Mouse (Mus musculus): ENCODE data around the gene Ccdc117. TPM values are rescaled to one million over a fixed set of nuclear protein-coding genes. Genes with fewer than 3 reads are reported as not detected.
"Not testable (repeated sequence)": the region's sequence is repeated elsewhere in the genome, so short reads cannot be mapped to it uniquely, and the experiment has no call there.

Gene Ccdc117
- polyA plus RNA-seq, 1 experiment from 2014 or later = 24.6 TPM

DNA sequence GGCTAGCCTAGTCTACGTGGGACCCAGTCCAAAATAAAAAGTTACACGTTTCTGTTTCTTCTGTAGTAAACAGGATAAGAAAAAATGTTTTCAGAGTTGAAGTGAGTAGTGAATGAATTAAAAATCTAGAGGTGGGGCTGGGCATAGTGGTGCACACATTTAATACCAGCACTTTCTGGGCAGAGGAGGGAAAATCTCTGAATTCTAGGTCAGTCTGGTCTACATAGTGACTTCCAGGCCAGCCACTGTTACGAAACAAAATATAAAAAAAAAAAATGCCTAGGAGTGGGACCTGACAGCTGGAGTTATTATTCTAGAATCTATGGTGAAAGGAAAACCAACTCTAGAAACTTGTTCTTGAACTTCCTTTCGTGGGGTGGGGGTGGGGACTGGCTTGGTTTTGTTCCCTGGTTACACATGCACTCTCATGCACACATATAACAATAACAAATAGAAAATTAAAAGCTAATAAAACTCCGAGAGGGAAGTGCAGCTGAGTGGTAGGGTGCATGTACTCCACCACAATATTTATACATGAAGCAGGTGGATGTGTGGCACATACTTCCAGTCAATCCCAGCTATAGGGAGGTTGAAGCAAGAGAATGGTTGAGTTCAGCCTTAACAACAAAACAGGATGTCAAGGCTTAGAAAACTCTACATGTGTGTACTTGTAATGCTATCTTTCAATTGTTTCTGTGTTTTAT, 647 bp upstream of the Ccdc117 start:
- no peak overlapping the region for H3K27ac ChIP-seq (ENCODE audit: low read depth, low read length)
- no peaks in the 10 kb centered on the region for H3K27me3 ChIP-seq (replicated peaks; ENCODE audit: control insufficient read depth, insufficient read depth, low read length)
- ATAC-seq (replicated peaks; ENCODE audit: low FRiP score) (no peak), DNase-seq (ENCODE audit: low spot score) (no peak)
- H3K9ac ChIP-seq (ENCODE audit: low read depth, low read length) = no peak overlapping the region
- H3K4me1 ChIP-seq (replicated peaks; ENCODE audit: control insufficient read depth, insufficient read depth, low read length) = peaks cover 21% of the 10 kb centered on the region
- WGBS = 42% methylated on average over 5 of the region's 5 CpGs
- H3K9me3 ChIP-seq (ENCODE audit: control insufficient read depth, low read length) = no peaks in the 10 kb centered on the region
- H3K4me3 ChIP-seq (ENCODE audit: low read depth, low read length) = no peak overlapping the region; the same call in 1 of the 2 replicates
- H3K36me3 ChIP-seq (ENCODE audit: control insufficient read depth, insufficient read depth, low read length) = peaks cover 6% of the 10 kb centered on the region; the same call in 1 of the 2 replicates
- H3K4me2 ChIP-seq = peak overlapping the region; percentile 91

DNA sequence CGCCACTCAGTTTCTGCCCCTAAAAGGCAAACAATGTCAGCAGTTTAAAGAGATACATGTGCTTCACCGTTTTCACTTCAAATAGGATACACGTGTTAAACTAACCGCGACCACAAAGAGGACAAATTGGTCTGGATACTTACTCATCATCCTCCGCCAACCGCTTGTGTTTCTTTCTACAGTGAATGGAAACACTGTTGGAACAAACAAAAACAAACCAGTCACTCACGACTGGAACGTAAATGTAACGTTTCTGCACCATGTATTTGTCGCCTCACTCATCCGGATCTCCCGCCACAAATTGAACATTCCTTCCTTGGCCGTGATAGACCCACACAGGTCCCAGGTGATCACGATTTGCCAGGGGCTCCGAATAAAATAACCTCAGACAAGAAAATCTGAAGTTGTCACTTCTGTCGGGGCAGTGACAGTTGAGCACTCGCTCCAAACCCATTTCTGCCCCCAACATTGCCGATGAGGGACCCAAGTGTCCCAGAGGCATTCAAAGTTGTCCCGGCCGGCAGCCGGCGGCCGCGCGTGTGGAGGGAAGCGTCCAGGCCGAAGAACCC, 673 bp downstream of the Ccdc117 start:
- DNase-seq (ENCODE audit: low spot score) = no peak

DNA sequence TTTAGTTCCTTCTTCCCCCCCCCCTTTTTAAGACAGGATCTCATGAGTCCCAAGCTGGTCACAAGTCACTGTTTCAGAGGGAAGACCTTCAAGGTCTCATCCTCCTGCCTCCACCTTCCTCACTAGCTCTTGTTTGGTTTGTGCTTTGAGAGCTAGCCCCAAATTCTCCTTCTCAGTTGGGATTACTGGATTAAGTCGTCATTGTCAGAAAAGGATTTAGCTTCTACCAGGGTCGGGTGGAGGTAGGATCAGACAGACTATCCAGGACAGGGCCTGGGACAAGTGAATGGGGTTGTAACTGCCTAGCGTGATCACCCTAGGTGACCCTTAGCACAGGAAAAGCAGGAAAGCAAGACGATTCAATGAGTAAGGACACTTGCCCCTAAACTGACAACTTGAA, 1.7 kb downstream of the Ccdc117 start:
- Histone ChIP-seq H3K4me3 (ENCODE audit: low read depth, low read length) (peak overlapping the region; percentile 88), H3K4me2 (peak overlapping the region; percentile 91), H3K9me3 (ENCODE audit: control insufficient read depth, low read length) (no peaks in the 10 kb centered on the region), H3K4me1 (replicated peaks; ENCODE audit: control insufficient read depth, insufficient read depth, low read length) (peaks cover 21% of the 10 kb centered on the region), H3K27ac (ENCODE audit: low read depth, low read length) (no peak overlapping the region), H3K9ac (ENCODE audit: low read depth, low read length) (peak overlapping the region; percentile 87; the same call in 1 of the 2 replicates), H3K36me3 (ENCODE audit: control insufficient read depth, insufficient read depth, low read length) (peaks cover 6% of the 10 kb centered on the region; the same call in 1 of the 2 replicates), H3K27me3 (replicated peaks; ENCODE audit: control insufficient read depth, insufficient read depth, low read length) (no peaks in the 10 kb centered on the region)
- no peak for ATAC-seq (replicated peaks; ENCODE audit: low FRiP score)
- DNase-seq (ENCODE audit: low spot score) = no peak
- 52% methylated on average over 4 of the region's 4 CpGs for WGBS

More for the DNA sequence above, 673 bp downstream of the Ccdc117 start:
- no peaks in the 10 kb centered on the region for H3K9me3 ChIP-seq (ENCODE audit: control insufficient read depth, low read length)
- peaks cover 21% of the 10 kb centered on the region for H3K4me1 ChIP-seq (replicated peaks; ENCODE audit: control insufficient read depth, insufficient read depth, low read length)
- 2% methylated on average over 28 of the region's 28 CpGs for WGBS
- peak overlapping the region; percentile 78 for H3K27ac ChIP-seq (ENCODE audit: low read depth, low read length)
- H3K9ac ChIP-seq (ENCODE audit: low read depth, low read length) = peak overlapping the region; percentile 87
- H3K27me3 ChIP-seq (replicated peaks; ENCODE audit: control insufficient read depth, insufficient read depth, low read length) = no peaks in the 10 kb centered on the region
- H3K4me3 ChIP-seq (ENCODE audit: low read depth, low read length) = peak overlapping the region; percentile 88
- H3K4me2 ChIP-seq = peak overlapping the region; percentile 91
- ATAC-seq (replicated peaks; ENCODE audit: low FRiP score) = no peak
- H3K36me3 ChIP-seq (ENCODE audit: control insufficient read depth, insufficient read depth, low read length) = peaks cover 6% of the 10 kb centered on the region; the same call in 1 of the 2 replicates

DNA sequence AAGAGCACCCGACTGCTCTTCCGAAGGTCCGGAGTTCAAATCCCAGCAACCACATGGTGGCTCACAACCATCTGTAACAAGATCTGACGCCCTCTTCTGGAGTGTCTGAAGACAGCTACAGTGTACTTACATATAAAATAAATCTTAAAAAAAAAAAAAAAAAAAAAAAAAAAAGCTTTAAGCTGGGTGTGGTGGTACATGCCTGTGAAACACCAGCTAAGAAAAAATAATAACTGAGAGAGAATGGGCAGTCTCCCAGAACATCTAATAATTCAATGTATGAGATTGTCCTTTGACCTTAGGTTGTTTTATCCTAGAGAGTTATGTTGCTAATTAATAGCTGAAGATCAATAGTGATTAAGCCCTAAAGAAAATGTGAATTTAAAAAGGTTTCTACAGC, 4.5 kb downstream of the Ccdc117 start:
- H3K4me1 ChIP-seq (replicated peaks; ENCODE audit: control insufficient read depth, insufficient read depth, low read length) = peaks cover 18% of the 10 kb centered on the region
- 89% methylated on average over 4 of the region's 4 CpGs for WGBS
- not testable (repeated sequence) for ATAC-seq (replicated peaks; ENCODE audit: low FRiP score); H3K4me2 ChIP-seq; H3K27ac ChIP-seq (ENCODE audit: low read depth, low read length); H3K4me3 ChIP-seq (ENCODE audit: low read depth, low read length); H3K9me3 ChIP-seq (ENCODE audit: control insufficient read depth, low read length); DNase-seq (ENCODE audit: low spot score); H3K27me3 ChIP-seq (replicated peaks; ENCODE audit: control insufficient read depth, insufficient read depth, low read length); H3K9ac ChIP-seq (ENCODE audit: low read depth, low read length)
- H3K36me3 ChIP-seq (ENCODE audit: control insufficient read depth, insufficient read depth, low read length) = peaks cover 26% of the 10 kb centered on the region

DNA sequence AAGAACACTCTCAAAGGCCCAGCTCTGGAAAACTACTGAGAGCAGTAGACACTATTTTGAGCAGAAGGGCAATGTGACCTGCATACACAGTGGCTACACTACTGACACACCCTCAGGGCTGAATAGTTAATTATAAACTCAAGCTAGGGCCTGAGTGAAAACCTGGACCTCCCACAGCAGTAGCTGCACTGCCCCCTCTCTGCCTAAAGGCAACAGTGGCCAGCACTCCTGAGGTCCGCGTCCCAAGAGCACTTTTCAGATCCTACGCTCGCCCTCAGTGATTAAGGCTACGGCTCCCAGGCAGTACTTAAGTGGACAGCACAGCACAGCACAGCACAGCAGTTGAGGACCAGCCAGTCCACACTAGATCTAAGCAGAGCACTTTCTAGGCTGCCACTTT, 8.9 kb downstream of the Ccdc117 start:
- peak; percentile 36 for ATAC-seq (replicated peaks; ENCODE audit: low FRiP score)
- H3K9me3 ChIP-seq (ENCODE audit: control insufficient read depth, low read length) = no peaks in the 10 kb centered on the region

DNA sequence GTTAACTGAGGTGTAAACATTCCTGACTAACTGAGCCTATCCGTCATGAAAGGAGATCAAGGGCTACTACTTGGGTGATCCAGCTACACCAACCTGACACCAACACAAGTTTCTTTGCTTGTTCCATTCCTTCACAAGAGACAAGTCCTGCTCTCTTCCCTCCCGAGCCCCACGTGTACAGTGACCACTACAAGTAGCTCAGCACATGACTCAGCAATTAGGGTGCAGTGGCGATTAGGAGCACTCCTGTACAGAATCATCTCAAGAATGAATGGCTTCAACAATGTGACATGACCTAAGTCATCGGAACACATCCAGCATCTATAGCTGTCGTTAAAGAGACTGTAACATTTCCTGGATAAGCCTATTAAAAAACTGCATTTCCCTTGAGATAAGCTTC, 11.3 kb downstream of the Ccdc117 start:
- H3K9me3 ChIP-seq (ENCODE audit: control insufficient read depth, low read length) = no peaks in the 10 kb centered on the region
- no peaks in the 10 kb centered on the region for H3K27me3 ChIP-seq (replicated peaks; ENCODE audit: control insufficient read depth, insufficient read depth, low read length)
- H3K4me2 ChIP-seq = no peak overlapping the region
- no peaks in the 10 kb centered on the region for H3K4me1 ChIP-seq (replicated peaks; ENCODE audit: control insufficient read depth, insufficient read depth, low read length)
- H3K36me3 ChIP-seq (ENCODE audit: control insufficient read depth, insufficient read depth, low read length) = peaks cover 40% of the 10 kb centered on the region
- H3K9ac ChIP-seq (ENCODE audit: low read depth, low read length) = no peak overlapping the region
- no peak overlapping the region for H3K4me3 ChIP-seq (ENCODE audit: low read depth, low read length)
- H3K27ac ChIP-seq (ENCODE audit: low read depth, low read length) = no peak overlapping the region
- DNase-seq (ENCODE audit: low spot score) = no peak
- ATAC-seq (replicated peaks; ENCODE audit: low FRiP score) = no peak
- WGBS = 68% methylated on average over 6 of the region's 6 CpGs

More for the DNA sequence above, 8.9 kb downstream of the Ccdc117 start:
- Histone ChIP-seq H3K27me3 (replicated peaks; ENCODE audit: control insufficient read depth, insufficient read depth, low read length) (no peaks in the 10 kb centered on the region), H3K27ac (ENCODE audit: low read depth, low read length) (no peak overlapping the region), H3K36me3 (ENCODE audit: control insufficient read depth, insufficient read depth, low read length) (peaks cover 39% of the 10 kb centered on the region), H3K4me2 (no peak overlapping the region), H3K4me3 (ENCODE audit: low read depth, low read length) (no peak overlapping the region), H3K9ac (ENCODE audit: low read depth, low read length) (no peak overlapping the region), H3K4me1 (replicated peaks; ENCODE audit: control insufficient read depth, insufficient read depth, low read length) (no peaks in the 10 kb centered on the region)
- WGBS = 89% methylated on average over 5 of the region's 5 CpGs
- DNase-seq (ENCODE audit: low spot score) = no peak

DNA sequence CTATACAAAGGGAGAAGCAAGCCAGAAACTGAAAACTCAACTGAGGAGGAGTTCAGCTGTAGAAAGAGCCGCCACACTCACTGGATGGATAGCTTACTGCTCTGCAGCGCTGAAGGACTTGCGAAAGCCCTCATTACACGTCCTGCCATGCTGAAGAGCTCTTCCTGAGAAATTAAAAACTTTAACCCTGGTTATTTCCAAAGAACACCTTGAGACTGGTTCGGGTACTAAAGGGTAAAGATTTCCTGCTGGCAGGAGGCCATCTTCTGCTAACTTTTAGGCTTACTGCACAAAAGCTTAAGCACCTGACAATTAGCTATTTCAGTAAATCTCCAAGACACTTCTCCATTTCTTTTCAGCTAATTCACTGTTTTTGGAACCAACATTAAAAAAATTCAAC, 11.8 kb downstream of the Ccdc117 start:
- Histone ChIP-seq H3K4me2 (no peak overlapping the region), H3K9ac (ENCODE audit: low read depth, low read length) (no peak overlapping the region), H3K36me3 (ENCODE audit: control insufficient read depth, insufficient read depth, low read length) (peaks cover 41% of the 10 kb centered on the region), H3K27ac (ENCODE audit: low read depth, low read length) (no peak overlapping the region), H3K27me3 (replicated peaks; ENCODE audit: control insufficient read depth, insufficient read depth, low read length) (no peaks in the 10 kb centered on the region), H3K4me3 (ENCODE audit: low read depth, low read length) (no peak overlapping the region), H3K9me3 (ENCODE audit: control insufficient read depth, low read length) (no peaks in the 10 kb centered on the region), H3K4me1 (replicated peaks; ENCODE audit: control insufficient read depth, insufficient read depth, low read length) (no peaks in the 10 kb centered on the region)
- no peak for DNase-seq (ENCODE audit: low spot score)
- WGBS = 83% methylated on average over 5 of the region's 5 CpGs
- no peak for ATAC-seq (replicated peaks; ENCODE audit: low FRiP score)

DNA sequence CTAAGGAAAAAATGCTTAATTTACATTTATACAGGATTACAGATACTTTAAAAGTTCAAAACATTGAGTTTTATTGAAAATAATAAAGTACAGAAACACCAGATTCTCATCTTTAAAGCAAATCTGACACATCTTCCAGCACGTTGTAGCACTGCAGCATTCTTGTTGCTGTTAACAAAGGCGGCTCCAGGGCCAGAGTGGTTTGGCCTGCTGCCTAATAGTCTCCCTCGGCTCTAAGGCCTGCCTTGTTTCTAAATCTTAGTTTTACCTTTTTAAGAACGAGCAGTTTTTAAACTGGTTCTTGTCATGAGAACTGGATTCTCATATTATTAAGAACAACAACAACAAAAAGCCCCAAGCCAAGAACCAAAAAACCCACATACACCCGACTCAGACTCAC, 13.1 kb downstream of the Ccdc117 start:
- no peak for ATAC-seq (replicated peaks; ENCODE audit: low FRiP score)

More for the DNA sequence above, 13.1 kb downstream of the Ccdc117 start:
- H3K27ac ChIP-seq (ENCODE audit: low read depth, low read length) = no peak overlapping the region
- no peak overlapping the region for H3K4me3 ChIP-seq (ENCODE audit: low read depth, low read length)
- H3K36me3 ChIP-seq (ENCODE audit: control insufficient read depth, insufficient read depth, low read length) = peaks cover 45% of the 10 kb centered on the region
- H3K4me2 ChIP-seq = no peak overlapping the region
- no peak overlapping the region for H3K9ac ChIP-seq (ENCODE audit: low read depth, low read length)
- DNase-seq (ENCODE audit: low spot score) = no peak
- H3K4me1 ChIP-seq (replicated peaks; ENCODE audit: control insufficient read depth, insufficient read depth, low read length) = no peaks in the 10 kb centered on the region
- H3K27me3 ChIP-seq (replicated peaks; ENCODE audit: control insufficient read depth, insufficient read depth, low read length) = no peaks in the 10 kb centered on the region
- WGBS = 79% methylated on average over 5 of the region's 5 CpGs
- no peaks in the 10 kb centered on the region for H3K9me3 ChIP-seq (ENCODE audit: control insufficient read depth, low read length)
